Mouse (Mus musculus): ENCODE measurements at regions not wholly inside any gene's neighbourhood (a gene's known extent, or its start where the extent isn't known, plus 50 kb on each side); places are given as distances from the start of the nearest gene placed in this dataset.

DNA sequence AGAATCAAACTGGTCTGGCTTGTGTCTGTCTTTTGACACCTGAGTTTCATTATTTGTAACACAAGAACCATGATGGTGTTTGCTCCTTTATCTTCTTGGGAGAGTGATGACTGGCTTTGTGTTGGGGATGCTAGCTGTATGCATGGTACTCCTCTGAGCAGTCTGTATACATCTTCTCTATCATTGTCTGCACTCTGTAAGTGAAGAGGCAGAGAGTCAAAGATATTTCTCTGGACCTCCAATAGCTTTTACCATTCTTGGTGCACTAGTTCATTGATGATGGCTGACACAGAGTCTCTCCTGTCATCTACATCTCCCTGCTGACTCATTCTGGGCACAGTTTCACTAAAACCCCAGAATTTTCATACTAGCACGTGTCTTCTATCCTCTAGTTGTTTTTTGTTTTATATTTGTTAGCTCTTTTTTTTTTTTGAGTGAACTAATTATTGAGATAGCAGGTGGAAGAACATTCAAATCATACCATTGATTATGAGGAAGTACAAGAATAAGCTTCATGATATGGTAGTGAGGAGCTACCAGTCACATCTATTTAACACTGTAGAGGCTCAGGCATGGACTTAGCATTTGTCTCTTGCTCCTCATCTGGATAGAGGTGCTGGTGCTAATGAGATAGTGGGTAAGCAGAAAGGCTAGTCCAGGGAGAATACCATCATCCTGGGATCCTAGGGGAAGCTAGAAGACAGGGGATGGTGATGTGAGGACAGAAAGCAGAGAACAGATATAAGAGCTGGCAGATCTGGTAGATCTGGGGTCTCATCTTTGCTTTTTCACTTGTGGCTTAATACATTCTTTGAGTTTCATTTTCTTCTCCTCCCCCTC lies 1402.9 kb upstream of the A1bg start:
- no peak for DNase-seq

DNA sequence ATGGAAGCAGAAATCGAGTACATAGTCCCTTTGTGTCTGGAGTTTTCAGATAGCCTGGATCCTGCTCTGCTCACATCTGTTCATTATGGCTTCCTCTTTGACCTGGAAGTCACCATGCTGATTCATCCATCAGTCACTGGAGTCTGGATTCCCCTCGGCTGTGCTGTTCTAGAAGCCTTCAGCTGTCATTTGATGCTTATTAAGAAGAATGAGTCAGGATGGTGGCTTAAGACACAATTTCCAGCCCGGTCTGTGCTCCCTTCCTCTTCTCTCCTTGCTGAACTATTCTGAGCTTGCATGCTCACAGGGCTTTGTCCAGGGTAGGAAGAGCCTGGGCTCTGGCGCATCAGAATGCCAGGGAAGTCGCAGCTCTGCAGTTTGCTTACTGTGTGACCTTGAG lies 1398.2 kb upstream of the A1bg start:
- no peak for DNase-seq

DNA sequence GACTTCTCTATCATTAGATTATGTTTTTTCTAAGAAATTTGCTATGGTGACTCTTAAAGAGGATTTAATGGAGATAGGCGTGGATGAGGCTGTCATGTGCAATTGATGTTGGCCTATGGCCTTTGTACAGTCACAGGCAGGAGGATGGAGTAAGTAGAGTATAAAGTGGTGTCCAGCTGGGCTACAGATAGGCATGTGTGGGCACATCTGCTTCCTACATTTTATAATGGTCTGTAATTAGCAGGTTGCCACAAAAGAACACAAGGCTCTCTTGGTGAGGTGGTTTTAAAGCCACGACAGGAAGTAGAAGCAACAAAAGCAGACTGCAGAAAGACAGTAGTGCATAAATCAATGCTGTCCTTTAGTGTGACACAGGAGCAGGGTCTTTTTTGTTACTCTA lies 1391.6 kb upstream of the A1bg start:
- DNase-seq, result no peak

DNA sequence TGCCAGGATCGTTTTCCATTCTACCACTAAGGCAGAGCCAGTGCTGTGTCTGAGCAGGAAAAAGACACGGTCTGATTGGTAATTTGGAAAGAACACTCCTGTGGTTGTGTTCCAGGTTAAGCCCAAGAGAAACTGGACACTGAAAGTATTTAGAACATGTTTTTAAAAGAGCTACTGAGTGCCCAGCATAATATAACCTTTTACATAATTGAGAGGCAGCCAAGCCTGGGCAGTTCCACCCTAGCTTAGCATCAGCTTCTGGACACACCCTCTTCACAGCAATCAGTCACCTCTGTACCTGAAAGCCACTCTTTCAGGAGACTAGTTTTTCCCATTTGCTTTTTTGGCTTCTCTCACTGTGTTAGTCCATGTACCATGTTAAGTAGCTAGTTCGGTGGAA lies 1379.4 kb upstream of the A1bg start:
- no peak for DNase-seq

DNA sequence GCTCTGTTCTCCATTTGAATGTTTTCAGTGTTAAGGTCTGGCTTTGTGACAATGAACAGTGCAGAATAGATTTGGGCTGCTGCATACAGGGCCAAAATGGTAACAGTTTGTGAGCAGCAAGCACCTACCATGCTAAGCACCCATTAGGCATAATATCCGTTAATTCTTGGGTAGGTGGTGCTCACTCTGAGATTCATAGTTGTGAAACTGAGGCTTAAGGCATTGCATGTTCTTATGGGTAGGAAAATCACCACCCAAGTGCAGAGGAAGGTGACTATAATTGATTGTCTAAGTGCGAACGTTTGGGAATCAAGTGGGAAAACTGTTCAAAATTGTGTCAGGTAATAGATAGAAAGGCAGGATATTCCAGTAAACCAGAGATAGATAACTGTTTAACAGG lies 1378.8 kb upstream of the A1bg start:
- no peak for DNase-seq

DNA sequence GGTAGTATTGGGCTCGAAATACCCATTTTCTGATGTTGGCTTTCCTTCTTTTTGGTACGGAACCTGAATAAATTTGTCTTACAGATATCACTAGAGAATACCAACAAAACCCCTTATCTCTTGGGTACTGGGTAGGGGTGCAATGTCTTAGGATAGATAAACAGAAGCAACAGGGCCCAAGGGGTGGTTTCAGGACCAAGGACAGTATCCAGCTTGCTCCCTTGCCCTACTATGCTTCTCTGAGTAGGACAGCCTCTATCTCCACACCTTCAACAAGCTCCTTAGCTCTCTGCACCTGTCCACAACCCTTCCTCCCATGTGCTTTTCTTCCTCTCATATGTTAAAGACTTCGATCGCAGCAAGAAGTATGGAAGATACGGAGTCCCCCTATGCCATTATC lies 1374.3 kb upstream of the A1bg start:
- DNase-seq, result no peak

DNA sequence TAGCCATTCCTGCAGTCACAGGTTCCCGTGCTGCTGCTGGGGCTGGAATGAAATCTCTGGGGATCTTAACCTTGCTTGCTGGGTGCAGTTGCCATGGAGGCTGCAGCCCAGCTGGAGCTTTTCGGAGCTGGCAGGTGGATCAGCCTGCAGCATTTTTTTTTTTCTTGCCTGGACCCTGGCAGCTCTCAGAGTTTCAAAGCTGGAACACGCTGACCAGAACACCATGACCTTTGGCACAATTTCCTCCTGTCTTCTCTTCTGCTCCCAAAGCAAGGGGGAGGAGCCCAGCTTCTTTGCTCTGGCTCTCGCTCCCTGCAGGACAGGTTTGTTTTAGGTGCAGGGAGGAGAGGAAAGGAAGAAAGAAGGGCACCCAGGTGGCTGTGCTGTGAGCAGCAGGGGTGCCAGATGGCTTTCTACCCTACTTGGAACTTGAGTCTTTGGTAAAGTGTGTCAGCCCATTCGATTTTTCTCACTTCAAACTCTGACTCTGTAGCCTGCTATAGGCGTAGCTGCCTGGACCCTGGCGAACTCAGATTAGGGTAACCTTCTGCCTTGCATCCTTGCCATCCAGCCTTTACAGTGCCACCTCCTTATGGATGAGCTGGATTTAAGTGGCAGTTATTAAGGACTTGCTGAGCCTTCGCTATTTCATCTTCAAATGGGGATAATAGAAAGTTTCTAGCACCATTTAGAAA lies 1372.6 kb upstream of the A1bg start:
- peak; percentile 31 for DNase-seq

DNA sequence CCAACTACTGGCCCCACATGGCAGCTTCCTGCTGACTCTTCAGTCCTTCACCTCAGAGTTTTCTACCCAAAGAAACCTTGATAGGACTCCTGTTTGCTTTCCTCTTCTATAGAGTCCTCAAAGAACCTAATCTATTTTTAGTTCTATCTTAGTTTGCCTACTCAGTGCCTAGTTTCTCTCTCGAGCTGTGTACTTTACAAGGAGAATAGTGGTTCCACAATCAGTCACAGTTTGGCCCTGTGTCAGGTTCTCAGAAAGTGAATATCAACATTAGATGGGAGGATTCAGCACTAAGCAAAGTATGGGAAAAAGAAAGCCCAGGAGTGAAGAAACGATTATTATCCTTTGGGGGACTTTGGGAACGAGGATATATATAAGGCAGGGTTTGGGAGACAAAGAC lies 1372.0 kb upstream of the A1bg start:
- no peak for DNase-seq

DNA sequence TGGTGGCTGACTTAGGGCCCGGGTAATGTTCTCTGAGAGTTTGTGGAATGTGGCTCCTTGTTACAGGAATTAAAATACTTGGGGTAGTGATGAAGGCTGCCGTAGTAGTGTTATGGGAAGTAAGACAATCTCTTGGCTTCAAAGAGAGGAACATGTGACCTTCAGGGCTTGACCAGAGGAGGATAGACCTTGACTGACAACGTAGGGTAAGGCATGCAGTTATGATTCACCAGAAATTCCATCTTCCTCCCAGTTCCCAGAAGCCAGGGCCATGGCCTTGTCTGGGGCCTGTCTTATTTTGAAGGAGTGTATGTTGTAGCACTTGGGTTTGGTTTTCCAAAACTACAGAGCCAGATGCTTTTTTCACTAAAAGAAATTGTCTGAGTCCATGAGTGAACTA lies 1370.1 kb upstream of the A1bg start:
- no peak for DNase-seq

DNA sequence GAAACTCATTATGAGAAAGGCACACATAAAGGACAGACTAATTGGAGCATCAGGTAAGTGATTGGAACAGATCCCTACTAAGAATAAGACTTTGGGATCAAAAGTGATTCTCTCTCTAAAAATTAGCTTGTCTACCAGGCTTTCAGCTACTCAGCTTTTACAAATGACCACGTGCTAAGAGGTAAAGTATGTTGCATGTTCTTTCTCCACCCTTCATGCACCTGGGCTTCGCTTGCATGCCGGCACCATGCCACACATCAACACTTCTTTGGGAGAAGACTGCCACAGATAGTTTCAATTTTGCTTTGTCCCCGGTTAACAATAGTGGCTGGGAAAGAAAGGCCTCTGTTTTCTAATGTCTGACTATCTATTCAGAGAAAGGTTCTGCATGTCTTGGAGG lies 1367.9 kb upstream of the A1bg start:
- no peak for DNase-seq

DNA sequence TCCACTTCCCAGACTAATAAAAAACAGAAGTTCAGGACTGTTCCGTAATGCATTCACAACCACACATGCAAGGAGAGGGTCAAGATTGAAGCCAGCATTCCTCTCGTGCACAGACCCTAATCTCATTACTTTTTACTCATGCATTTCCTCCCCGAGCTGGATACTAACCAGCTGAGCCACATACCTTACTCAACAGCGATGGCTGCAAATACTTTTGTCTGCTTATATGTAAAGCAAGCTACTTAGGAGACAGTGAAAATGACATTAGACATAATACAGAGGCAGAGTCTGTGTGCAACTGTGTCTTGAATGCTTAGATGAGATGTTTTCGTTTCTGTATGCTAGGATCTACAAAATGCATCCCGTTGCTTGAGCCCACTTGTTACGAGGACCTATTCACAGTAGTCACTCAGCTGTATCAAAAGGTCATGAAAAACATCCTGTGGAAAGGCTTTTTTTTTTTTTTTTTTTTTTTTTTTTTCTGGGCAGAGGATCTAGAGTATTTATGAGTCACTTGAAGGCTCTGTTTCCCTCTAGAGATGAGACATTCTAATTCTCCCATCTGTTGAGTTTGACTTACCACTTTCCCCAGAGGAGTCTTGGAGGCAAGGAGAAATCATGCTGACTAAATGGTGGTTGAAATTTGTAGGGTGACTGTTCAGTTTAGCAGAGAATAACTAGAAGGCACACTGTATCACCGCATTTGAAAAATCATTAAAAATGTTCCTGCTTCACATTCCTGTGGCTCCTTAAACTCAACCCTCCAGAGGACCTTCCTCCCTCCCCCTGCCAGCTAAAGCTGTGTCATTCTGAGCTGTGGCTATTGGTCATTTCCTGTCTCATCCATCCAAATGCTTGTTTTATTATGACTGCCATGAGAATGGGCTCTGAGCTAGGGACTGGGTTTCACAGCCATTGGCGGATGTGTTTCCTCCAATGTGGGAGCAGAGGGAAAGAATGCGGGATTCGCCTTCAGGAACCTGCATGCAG lies 1364.1 kb upstream of the A1bg start:
- DNase-seq, result no peak

DNA sequence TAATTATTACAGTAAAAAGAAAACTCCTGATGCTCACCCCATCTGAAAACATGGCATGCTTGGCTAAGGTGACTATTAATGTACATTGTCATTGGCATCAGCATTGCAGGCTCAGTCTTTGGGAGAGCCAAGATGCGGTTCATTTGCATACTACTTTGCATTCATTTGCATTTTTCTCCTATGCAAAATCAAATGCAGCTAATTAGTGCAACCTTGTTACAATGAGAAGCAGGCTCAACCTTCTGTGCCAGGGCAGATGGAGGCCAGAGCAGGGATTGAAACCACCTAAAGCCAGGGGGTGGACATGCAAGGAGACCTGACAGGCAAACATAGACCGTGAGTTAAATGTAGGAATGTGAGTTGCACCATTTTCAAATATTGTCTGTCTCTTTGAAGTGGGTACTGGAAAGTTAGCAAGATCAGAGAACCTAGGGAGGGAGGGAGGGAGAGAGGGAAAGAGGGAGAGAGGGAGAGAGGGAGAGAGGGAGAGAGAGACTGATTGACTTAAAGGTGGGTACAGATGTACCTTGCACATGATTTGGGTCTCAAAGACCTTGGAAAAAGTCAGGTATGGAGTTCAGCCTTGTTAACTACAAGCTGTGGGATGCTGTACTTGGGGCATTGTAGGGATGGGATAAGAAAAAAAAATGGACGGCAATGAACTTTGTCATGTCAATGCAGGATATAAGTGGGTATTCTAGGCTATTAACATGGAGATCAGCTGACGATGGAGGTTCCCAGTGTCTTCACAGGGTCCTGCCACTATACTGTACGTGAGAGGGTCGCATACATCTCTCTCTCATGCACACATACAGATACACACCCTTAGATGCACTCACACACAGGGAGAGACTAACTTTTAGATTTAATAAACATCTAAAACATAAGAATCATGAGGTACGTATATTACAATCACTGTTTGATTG lies 1362.1 kb upstream of the A1bg start:
- DNase-seq, result no peak

DNA sequence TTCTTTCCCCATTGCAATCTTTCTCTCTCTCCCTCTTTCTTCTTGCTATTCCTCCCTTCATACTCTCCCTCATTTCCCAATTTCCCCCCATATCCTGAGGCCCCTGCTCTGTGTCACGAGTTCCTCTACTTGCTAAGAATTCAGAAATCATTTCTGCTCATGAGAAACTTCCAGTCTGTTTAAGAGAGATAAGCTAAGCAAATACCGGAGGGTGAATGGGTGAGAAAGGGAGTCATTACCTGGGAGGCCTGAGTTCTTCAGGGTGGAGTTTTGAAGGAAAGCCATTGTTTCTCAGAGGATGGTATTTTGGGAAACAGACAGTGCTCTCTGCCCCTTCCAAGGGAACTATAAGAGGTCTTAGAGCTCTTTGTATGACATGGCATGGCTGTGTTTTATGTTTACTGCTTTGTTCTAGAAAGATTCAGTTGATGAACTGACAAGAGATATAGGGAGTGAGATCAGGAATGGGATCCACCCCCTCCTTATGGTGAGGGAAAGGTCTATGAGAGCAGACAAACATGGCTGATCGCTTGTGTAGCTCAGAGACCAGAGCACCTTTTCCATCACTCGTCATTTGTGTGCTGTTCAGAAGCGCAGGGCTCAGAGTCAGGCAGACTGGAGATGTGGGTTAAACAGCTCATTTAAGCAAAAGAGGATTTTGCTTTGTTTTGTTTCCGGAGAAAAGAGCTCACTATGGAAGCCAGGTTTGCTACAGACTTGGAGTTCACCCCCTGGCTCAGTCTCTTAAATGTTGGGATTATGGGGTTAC lies 1361.0 kb upstream of the A1bg start:
- no peak for DNase-seq

DNA sequence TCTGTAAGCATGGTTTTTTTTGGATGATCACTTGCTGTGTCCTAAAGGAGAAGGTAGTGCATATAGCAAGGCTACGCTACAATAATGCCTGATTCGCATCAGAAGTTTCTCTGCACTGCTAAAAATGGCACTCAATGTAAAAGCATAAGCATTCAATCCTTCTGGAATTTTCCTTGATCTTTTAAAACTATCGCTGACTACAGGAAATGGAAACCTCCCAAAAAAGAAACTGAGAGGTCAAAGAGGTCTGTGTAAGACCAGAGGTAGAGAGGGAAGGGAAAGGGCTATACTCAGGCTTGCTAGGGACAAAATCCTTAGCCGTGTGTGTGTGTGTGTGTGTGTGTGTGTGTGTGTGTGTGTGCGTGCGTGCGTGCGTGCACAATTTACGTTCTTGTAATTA lies 1359.8 kb upstream of the A1bg start:
- no peak for DNase-seq

DNA sequence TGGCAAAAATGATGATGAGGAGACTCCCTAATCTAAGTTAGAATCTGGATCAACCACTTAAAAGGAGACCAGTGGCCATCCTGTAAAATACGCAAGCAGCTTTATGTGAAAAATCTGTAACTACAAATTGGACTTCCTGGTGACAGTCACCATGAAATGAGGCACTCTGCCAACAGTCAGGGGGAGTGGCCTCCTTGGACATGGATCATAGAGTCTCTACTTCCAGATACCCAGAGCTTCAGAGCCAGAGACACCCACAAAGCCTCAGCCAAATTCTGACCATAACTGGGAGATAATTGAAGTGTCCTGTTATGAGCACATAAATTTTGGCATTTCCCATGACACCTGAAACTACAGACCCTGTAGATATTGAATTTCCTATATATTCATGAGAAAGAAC lies 1359.3 kb upstream of the A1bg start:
- no peak for DNase-seq

DNA sequence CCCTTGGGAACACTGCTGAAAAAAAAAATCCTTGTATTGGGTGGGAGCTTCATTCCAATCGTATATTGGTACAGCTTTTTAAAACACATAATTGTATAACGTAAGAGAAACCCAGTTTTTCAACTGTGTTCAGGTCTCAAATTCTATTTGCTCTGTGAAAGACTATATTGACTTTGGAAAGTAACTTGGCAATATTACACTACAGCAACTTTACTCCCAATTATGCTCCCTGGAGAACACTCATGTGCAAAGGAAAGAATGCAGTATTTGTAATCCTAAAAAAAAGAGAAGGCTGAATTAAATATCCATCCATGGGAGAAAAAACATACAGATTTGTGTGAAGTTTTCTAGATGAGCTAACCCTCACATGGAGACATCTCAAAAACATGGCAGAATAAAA lies 1356.7 kb upstream of the A1bg start:
- no peak for DNase-seq

DNA sequence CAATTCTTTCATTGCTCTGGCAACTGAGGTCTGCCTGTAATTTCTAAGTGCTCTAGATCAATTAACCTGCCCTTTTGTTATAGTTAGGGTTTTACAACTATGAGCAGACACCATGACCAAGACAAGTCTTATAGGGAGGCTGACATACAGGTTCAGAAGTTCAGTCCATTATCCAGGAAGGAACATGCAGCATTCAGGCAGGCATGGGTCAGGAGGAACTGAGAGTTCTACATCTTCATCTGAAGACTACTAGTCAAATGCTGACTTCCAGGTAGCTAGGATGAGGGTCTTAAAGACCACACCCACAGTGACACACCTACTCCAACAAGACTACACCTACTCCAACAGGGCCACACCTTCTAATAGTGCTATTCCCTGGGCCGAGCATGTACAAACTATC lies 1352.0 kb upstream of the A1bg start:
- no peak for DNase-seq

DNA sequence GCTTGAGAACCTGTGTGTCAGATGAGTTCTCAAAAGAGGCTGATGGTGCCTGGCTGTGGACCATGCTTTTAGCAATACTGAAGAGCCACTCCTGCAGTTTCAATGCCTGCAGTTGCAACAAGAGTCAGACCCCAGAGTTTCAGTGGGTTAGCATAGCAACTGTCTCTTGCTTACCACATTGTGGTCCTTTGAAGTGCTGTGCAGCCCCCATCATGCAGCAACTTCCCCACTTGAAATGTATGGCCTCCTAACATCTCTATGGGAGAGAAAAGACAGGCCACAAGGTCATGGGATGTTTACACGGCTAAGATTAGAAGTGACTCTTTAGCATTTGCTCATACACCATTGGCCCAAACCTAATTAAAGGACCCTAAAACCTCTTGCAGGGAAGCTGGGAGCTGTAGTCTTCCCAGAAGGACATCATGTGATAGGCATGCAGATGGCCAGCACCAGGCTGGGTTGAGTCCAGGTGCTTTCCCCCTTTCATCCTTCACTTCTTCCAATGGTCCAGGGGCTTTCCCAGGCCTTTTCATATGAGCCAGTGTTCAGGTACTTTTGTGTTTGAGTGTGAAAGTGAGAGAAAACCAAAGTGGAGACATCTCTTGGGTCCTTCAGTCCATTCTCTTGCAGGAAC lies 1351.2 kb upstream of the A1bg start:
- DNase-seq, result no peak

DNA sequence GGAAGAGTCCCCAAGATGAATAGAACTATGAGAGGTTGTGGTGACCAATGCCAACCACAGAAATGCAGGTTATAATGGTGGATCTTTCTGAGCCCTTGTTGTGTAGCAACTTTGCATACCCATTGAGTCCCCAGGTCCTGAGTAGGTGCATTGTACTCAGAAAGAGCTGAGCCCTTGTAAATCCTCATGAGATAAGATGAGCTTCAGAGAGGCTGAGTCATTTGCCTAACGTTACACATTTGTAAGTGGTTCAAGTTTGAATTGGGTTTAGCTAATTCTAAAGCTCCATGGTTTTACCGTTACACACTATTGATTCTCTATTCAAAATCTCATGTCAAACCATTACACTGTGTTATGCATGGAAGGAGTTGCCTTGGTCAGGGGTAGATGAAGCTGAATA lies 1349.9 kb upstream of the A1bg start:
- DNase-seq, result no peak

DNA sequence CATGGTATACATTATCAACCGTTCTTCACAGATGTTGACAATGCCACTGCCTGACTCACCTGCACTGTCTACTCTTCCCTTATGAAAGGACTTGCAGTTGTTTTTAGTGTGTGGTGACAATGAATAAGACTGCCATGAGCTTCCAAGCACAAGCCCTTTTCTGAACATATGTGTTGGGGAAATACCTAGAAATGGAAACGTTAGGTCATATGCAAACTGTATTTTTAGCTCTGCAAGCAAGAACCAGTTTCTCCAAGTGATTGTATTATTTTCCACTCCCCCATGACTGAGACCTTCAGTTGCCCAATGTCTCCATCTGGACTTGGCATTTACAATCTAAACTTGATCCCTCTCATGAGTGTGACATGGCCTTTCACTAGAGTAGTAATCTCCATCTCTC lies 1348.6 kb upstream of the A1bg start:
- DNase-seq, result no peak

DNA sequence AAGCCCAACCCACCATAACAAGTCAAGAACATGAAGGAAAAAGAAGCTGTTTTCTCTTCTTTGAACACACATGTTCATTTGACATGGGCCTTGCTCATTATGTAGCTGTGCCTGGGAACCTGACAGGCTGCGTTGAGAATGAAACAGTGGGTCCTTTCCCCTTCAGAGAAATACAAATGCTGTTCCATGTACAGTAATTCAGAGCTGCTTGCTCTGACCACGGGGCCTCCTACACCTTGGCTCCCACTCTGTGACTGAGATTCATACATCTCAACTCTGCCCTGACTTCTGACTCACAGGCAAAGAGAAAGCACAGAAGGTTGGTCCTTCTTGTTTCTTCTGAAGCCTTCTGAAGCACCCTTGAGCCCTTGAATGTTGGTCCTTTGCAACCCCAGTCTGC lies 1345.4 kb upstream of the A1bg start:
- no peak for DNase-seq
